Mouse (Mus musculus) kidney, embryonic 16.5 days (tissue): Measurements from ENCODE around the gene Nova2. TPM values are rescaled to one million over a fixed set of nuclear protein-coding genes. Genes with fewer than 3 reads are reported as not detected.

Experiments used
- polyA plus RNA-seq: library from polyadenylated mRNA; unstranded; fragments of >200 nt; fragmentation: Nextera tagmentation; extraction: Ambion mirVana; gene quantifications from 2 replicates; pipeline ENCODE4 v1.2.1, GENCODE M21; 2015

Gene Nova2
- polyA plus RNA-seq, 1 experiment from 2014 or later: 0.77 TPM

Other genes with a start within 250 kb of the Nova2 start
- not detected in 2 replicates for gene Psg20, start 239.7 kb upstream of the Nova2 start, polyA plus RNA-seq
- gene Psg22, start 207.8 kb upstream of the Nova2 start, polyA plus RNA-seq: not detected in 2 replicates
- gene Psg19, start 127.4 kb upstream of the Nova2 start, polyA plus RNA-seq: not detected in 2 replicates
- gene Psg17, start 104.3 kb upstream of the Nova2 start, polyA plus RNA-seq: not detected in 2 replicates
- 1.4 and 1.6 TPM in 2 replicates for gene Mill2, start 85.9 kb upstream of the Nova2 start, polyA plus RNA-seq
- 1.8 TPM in 2 replicates for gene Pglyrp1, start 54.6 kb upstream of the Nova2 start, polyA plus RNA-seq
- 30.8 and 31.7 TPM in 2 replicates for gene Ccdc61, start 15.5 kb upstream of the Nova2 start, polyA plus RNA-seq
- gene Nanos2, start 61.5 kb downstream of the Nova2 start, polyA plus RNA-seq: not detected in 2 replicates
- 3.3 and 4.0 TPM in 2 replicates for gene Mypop, start 65.4 kb downstream of the Nova2 start, polyA plus RNA-seq
- gene Irf2bp1, start 78.2 kb downstream of the Nova2 start, polyA plus RNA-seq: 21.4 and 23.5 TPM in 2 replicates
- 0.35 and 0.75 TPM in 2 replicates for gene Foxa3, start 97.7 kb downstream of the Nova2 start, polyA plus RNA-seq
- 34.0 and 35.6 TPM in 2 replicates for gene Sympk, start 98.5 kb downstream of the Nova2 start, polyA plus RNA-seq
- not detected in 2 replicates for gene Rsph6a, start 128.8 kb downstream of the Nova2 start, polyA plus RNA-seq
- 15.5 and 16.8 TPM in 2 replicates for gene Dmwd, start 150.3 kb downstream of the Nova2 start, polyA plus RNA-seq
- 17.2 and 27.5 TPM in 2 replicates for gene Dmpk, start 158.0 kb downstream of the Nova2 start, polyA plus RNA-seq
- 9.5 and 10.5 TPM in 2 replicates for gene Six5, start 168.7 kb downstream of the Nova2 start, polyA plus RNA-seq
- 3.2 and 4.3 TPM in 2 replicates for gene Gm4969, start 192.5 kb downstream of the Nova2 start, polyA plus RNA-seq
- 18.4 and 20.3 TPM in 2 replicates for gene Fbxo46, start 194.0 kb downstream of the Nova2 start, polyA plus RNA-seq
- gene Qpctl, start 223.4 kb downstream of the Nova2 start, polyA plus RNA-seq: 15.1 and 16.1 TPM in 2 replicates
- 137 and 141 TPM in 2 replicates for gene Snrpd2, start 223.8 kb downstream of the Nova2 start, polyA plus RNA-seq
- gene Gipr, start 240.2 kb downstream of the Nova2 start, polyA plus RNA-seq: 0.37 and 0.60 TPM in 2 replicates